Mouse (Mus musculus) left cerebral cortex, postnatal 14 days (tissue): Measurements from ENCODE around the gene Des. TPM values are rescaled to one million over a fixed set of nuclear protein-coding genes. Genes with fewer than 3 reads are reported as not detected.

Experiments used
- DNase-seq, 2 experiments: peaks; one replicate each; pipeline ENCODE4 v3.0.0; 2021 to 2022; ENCODE audit warnings: low spot score in 2 of 2, mixed read lengths in 1 of 2
- intact Hi-C: fragments of 180-260 bp; cut with DNase I; formaldehyde crosslinking; loops from one replicate; pipeline ENCODE4 v1.15.1; 2025
- total RNA-seq, 2 experiments: library from RNA; stranded (reverse); gene quantifications; 2 replicates each; pipeline ENCODE4 v1.2.3; 2021

Des gene
- total RNA-seq, 2 experiments from 2014 or later, result 1.5 to 2.6 TPM

- DNase-seq, result no peak
- intact Hi-C loops, result loop anchor here (10.0 kb wide), 1 partner anchor 50 kb away; no protein-coding TSS in a partner anchor
These were observed 15.7 kb upstream of the Des start for GRCm38 (mm10) chr1:75344291-75345035.

- intact Hi-C loops, result loop anchor here (10.0 kb wide), 1 partner anchor 50 kb away; no protein-coding TSS in a partner anchor
- DNase-seq, result no peak
These were observed 14.8 kb upstream of the Des start for GRCm38 (mm10) chr1:75345036-75345935.

GRCm38 (mm10) chr1:75347279-75347678 is 12.8 kb upstream of the Des start:
- no peak for DNase-seq
- intact Hi-C loops, result loop anchor here (10.0 kb wide), 1 partner anchor 48 kb away; no protein-coding TSS in a partner anchor

DNA sequence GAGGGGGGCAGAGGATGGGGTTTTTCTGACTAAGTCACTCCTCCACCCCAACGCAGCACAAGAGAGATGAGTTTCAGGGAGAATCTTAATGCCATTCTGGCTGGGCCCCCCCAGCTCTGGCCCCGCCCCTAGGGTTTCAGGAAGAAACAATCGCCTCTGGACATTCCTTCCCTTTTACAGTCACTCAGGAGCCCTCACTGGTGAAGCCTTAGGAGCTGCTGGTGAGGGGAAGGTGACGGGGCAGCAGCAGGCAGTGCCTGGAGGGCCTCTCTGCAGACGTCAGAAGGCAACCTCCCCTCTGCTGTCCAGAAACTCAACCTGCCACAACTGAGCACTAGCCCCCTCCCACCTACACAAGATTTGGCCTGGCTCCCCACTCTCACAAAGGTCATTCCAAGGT is 10.9 kb upstream of the Des start:
- DNase-seq, result no peak
- intact Hi-C loops, result loop anchor here (10.0 kb wide), 1 partner anchor 46 kb away; no protein-coding TSS in a partner anchor

- DNase-seq, result peak; percentile 51 to 56
- intact Hi-C loops, result no loop called here
These were observed 2.9 kb upstream of the Des start for GRCm38 (mm10) chr1:75357261-75357660.

- intact Hi-C loops, result no loop called here
- no peak for DNase-seq
These were observed 2.1 kb upstream of the Des start for GRCm38 (mm10) chr1:75358009-75358408.

- intact Hi-C loops, result no loop called here
These were observed 783 bp upstream of the Des start for GRCm38 (mm10) chr1:75359346-75359745.

GRCm38 (mm10) chr1:75361123-75361522 is 994 bp downstream of the Des start:
- intact Hi-C loops, result no loop called here
- no peak for DNase-seq

More at GRCm38 (mm10) chr1:75359346-75359745, 783 bp upstream of the Des start:
- peak; percentile 68 to 72 for DNase-seq

DNA sequence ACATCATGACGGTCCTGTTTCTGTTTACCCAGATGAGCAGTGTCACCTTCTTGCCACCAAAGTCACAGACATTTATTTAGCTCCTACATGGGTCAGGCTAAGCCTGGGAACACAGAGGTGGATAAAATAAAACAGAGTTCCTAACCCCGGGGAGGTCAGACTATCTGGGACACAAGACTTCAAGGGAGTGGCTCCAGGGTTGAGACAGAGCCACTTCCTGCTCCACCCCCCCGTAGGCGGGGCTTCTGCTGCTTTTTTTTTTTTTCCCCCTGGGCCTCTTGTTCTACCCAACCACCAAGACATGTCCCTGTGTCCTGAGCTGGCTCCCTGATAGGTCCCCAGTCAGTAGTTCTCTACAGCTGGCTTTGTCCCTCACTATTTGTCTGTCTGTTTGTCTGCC is 1.6 kb downstream of the Des start:
- no peak for DNase-seq
- intact Hi-C loops, result no loop called here

- intact Hi-C loops, result no loop called here
- no peak for DNase-seq
These were observed 3.7 kb downstream of the Des start for GRCm38 (mm10) chr1:75363868-75364267.

DNA sequence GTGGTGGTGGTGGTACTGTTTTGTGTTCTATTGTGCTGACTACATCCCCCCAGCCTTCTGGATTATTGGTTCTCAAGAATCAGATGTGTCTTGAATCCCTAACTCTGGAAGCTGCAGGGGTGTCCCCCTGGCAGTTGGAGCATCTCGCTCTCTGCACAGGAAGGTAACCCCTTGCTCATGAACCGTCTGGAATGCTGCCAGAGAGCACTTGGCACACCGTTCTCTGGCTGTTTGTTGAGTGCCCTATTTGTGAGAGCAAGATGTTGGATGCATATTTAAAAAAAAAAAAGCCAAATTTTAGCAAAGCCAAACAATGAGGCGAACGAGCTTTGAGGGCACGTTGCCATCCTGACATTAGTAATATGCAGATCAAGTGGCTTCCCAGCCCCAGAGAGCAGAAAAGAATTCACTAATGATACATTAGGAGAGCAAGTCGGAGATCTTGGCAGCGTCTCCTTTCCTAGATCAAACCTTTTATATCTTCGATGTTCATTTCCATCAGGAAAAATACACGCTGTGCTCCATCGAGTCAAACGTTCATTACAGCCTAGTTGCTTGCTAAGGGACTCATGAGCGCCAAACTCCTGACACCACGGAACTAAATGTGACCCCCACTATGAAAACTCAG is 5.5 kb downstream of the Des start:
- DNase-seq, result no peak

GRCm38 (mm10) chr1:75369360-75369983 is 9.3 kb downstream of the Des start:
- DNase-seq, result no peak

More for the DNA sequence above, 5.5 kb downstream of the Des start:
- intact Hi-C loops, result no loop called here

DNA sequence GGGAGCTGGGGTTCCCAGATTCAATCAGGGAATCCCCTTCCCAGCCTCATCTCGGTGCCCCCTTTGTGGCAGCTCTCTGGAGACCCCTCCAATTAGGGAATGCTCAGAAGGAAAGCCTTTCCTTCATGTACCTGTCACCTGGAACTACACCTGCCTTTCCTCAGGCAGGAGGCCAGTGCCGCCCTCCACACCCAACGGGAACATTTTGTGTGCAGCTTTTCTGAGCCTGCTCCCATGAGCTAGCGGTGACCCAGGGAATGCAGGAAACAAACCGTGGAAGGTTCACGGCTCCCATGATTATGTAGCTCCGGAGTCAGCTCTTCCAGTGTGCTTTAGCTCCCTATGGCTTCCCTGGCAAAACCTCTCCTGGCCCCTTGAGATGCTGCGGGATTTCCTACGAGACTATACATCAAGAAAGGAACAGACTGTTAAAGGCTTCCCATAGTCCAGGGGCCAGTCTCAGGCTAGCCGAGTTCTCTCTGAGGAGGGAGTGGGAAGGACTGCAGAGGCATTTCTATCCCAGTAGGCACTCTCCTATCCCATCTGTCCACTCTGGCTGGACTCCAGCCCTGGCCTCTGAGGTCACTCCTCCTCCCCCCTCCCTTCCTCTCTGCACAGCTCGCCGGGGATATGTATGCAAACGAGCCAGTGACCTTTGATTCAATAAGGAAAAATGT is 10.0 kb downstream of the Des start:
- DNase-seq, result no peak
- intact Hi-C loops, result no loop called here

More at GRCm38 (mm10) chr1:75369360-75369983, 9.3 kb downstream of the Des start:
- intact Hi-C loops, result no loop called here

DNA sequence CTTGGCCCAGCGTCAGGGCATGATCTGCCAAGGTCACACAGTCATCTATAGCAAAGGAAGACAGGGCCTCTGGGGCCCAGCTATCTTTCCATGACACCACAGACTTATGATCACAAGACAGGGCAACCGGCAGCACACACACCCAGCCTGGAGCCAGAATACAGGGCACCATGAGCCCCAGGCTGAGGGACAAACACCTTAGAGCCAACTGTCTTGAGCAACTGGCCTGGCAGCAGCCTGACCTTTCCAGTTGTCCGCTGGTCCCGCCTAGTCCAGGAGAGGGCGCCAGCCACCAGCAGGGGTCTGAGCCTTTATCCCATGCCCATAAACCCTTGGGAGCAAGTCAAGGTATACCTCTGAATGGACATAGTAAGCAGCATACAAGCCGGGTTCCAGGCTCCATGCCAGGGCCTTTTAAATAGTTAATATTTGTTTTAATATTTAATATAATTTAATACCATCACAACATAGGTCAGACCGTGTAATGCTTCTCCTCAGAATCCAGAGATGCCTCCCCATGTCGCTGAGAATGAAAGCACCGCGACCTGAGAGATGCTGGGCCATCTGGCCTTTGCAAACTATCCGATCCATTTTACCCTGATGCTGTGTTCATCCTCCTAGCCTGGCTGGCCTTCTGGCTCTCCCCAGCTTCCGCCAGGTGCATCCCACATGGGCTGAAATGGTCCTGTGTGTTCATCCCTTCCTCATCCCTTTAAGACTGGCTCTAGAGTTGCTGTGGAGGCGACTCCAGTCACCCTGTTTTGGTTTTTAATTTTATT is 11.4 kb downstream of the Des start:
- DNase-seq, result peak in 1 of 2 experiments; percentile 40

DNA sequence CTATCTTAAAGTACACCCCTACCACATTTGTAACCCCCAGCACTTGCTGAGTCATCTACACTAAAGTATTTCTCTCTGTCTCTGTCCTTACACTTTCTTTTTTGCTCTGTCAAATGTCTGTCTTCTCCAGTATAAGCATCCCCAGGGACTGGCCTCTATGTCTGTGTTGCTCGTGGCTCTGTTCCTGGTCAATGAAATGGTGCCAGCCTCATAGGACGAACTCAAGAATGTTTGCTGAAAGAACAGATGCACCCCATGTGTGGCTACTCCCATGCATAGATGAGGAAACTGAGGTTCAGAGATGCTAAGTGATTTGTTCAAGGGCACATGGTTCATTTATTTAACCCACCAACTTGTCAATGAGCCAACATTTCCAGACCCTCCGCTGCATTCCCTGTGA is 12.3 kb downstream of the Des start:
- intact Hi-C loops, result no loop called here

More for the DNA sequence above, 11.4 kb downstream of the Des start:
- intact Hi-C loops, result no loop called here

DNA sequence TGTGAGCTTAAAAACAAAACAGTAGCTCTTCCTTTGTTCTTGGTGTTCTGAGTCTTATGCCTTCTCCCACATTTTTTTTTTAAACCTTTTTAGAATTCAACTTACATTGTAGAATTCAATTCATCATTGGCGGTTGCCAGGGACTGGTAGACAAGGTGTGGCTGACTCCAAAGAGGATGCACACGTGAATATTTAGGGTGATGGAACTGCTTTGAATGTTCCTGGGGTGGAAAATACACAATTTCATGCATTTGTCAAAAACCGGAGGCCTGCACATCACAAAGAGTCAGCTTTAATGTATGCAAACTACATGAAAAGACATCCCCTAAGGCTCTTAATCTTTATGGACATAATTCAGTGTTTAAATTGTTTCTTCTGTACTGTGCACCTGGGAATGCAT is 13.1 kb downstream of the Des start:
- intact Hi-C loops, result no loop called here
- DNase-seq, result no peak

More for the DNA sequence above, 12.3 kb downstream of the Des start:
- no peak for DNase-seq

GRCm38 (mm10) chr1:75374950-75375936 is 15.1 kb downstream of the Des start, which contains the start of gene Speg:
TSS of gene Speg (plus strand) at chr1:75375297.
- intact Hi-C loops, result no loop called here
- DNase-seq, result no peak
